Comparison of ENCODE assay signal across 9 mouse cellular contexts in genomic region chr13:21722993-21723836, GRCm38 (mm10). TPM values are rescaled to one million over a fixed set of nuclear protein-coding genes. Genes with fewer than 3 reads are reported as not detected.
DNase-seq lines count a peak whose midpoint lies in the region; ATAC-seq and TF ChIP-seq lines count a peak whose summit lies in the region.
"Had no signal": no experiment of that assay in that cellular context is flagged by ENCODE, and none has a peak within 500 bp of the region (broad histone marks: within the 10 kb centered on the region; RNA-seq: fewer than 3 reads in every experiment).

No protein-coding gene starts in this region.

- no peak overlapping the region for H3K4me3 ChIP-seq in heart, embryonic 15.5 days
- no peak overlapping the region for H3K4me3 ChIP-seq in ES-Bruce4 (ENCODE audit: low read depth, low read length)
- H3K4me3 ChIP-seq in midbrain, embryonic 14.5 days (replicated peaks; ENCODE audit: low read depth, low read length): no peak overlapping the region

- no peak for TF ChIP-seq POLR2A in ES-Bruce4 (IDR thresholded peaks at IDR 0.05; ENCODE audit: insufficient read depth, low read length)

- intact Hi-C loops in left cerebral cortex, postnatal 14 days (cut with DNase I): no loop called here

- DNase-seq in heart, adult 9 months (ENCODE audit: low spot score in 2 of 2): no peak
- DNase-seq in forelimb bud, embryonic 11.5 days (ENCODE audit: low read depth, low spot score): peak; percentile 47
- DNase-seq in midbrain, embryonic 14.5 days: no peak
- no peak for DNase-seq in cerebellum, adult 18-20 months
- DNase-seq in left cerebral cortex, postnatal 14 days (ENCODE audit: low spot score in 2 of 2): no peak
- DNase-seq in urinary bladder, adult 2 months (ENCODE audit: low spot score): no peak
- DNase-seq: cerebellum, postnatal 36 days had no signal

- H3K9me3 ChIP-seq in heart, embryonic 15.5 days (replicated peaks): no peaks in the 10 kb centered on the region
- no peaks in the 10 kb centered on the region for H3K9me3 ChIP-seq in ES-Bruce4 (replicated peaks; ENCODE audit: control insufficient read depth, insufficient read depth, low read length, poor library complexity, severe bottlenecking)
- no peaks in the 10 kb centered on the region for H3K9me3 ChIP-seq in midbrain, embryonic 14.5 days (ENCODE audit: control insufficient read depth, low read length)

- peak; percentile 11 for TF ChIP-seq CTCF in ES-Bruce4 (IDR thresholded peaks at IDR 0.05; ENCODE audit: low read depth, low read length)

- no peaks in the 10 kb centered on the region for H3K27me3 ChIP-seq in heart, embryonic 15.5 days
- no peaks in the 10 kb centered on the region for H3K27me3 ChIP-seq in ES-Bruce4 (ENCODE audit: control insufficient read depth, insufficient read depth, low read length, poor library complexity, severe bottlenecking)
- H3K27me3 ChIP-seq in midbrain, embryonic 14.5 days (ENCODE audit: control insufficient read depth, insufficient read depth, low read length): no peaks in the 10 kb centered on the region

- peak overlapping the region; percentile 76; the same call in 1 of the 2 replicates for H3K4me2 ChIP-seq in heart, embryonic 15.5 days
- H3K4me2 ChIP-seq in midbrain, embryonic 14.5 days (ENCODE audit: low read length): peak overlapping the region; percentile 64; the same call in 1 of the 2 replicates

- no peak for ATAC-seq in heart, embryonic 15.5 days (replicated peaks; ENCODE audit: insufficient number of reproducible peaks, insufficient read depth, low FRiP score, low read depth)
- ATAC-seq in midbrain, embryonic 14.5 days (ENCODE audit: low FRiP score, low TSS enrichment): no peak

- H3K9ac ChIP-seq in heart, embryonic 15.5 days: no peak overlapping the region
- peak overlapping the region; percentile 96 for H3K9ac ChIP-seq in ES-Bruce4 (ENCODE audit: low read depth, poor library complexity, severe bottlenecking)
- no peak overlapping the region for H3K9ac ChIP-seq in midbrain, embryonic 14.5 days (replicated peaks; ENCODE audit: low read length)

- H3K27ac ChIP-seq in heart, embryonic 15.5 days: peak overlapping the region; percentile 88; the same call in 1 of the 2 replicates
- peak overlapping the region; percentile 98 for H3K27ac ChIP-seq in ES-Bruce4 (ENCODE audit: insufficient read depth, low read length)
- no peak overlapping the region for H3K27ac ChIP-seq in midbrain, embryonic 14.5 days (replicated peaks; ENCODE audit: low read depth, low read length)

- no peak for TF ChIP-seq EP300 in ES-Bruce4 (IDR thresholded peaks at IDR 0.05; ENCODE audit: insufficient read depth, low read depth, low read length)

- peaks cover 17% of the 10 kb centered on the region for H3K4me1 ChIP-seq in heart, embryonic 15.5 days (replicated peaks)
- H3K4me1 ChIP-seq in ES-Bruce4 (ENCODE audit: control insufficient read depth, insufficient read depth, low read length): no peaks in the 10 kb centered on the region
- H3K4me1 ChIP-seq in midbrain, embryonic 14.5 days (ENCODE audit: control insufficient read depth, insufficient read depth, low read length): peaks cover 26% of the 10 kb centered on the region

- WGBS in heart, embryonic 15.5 days: 47% methylated on average over 5 of the region's 5 CpGs
- 22% methylated on average over 5 of the region's 5 CpGs for WGBS in midbrain, embryonic 14.5 days

- H3K36me3 ChIP-seq in heart, embryonic 15.5 days: no peaks in the 10 kb centered on the region
- no peaks in the 10 kb centered on the region for H3K36me3 ChIP-seq in ES-Bruce4 (ENCODE audit: control insufficient read depth, insufficient read depth, low read length, poor library complexity, severe bottlenecking)
- no peaks in the 10 kb centered on the region for H3K36me3 ChIP-seq in midbrain, embryonic 14.5 days (ENCODE audit: control insufficient read depth, insufficient read depth, low read length)

RNA-seq across cellular contexts. Expression of gene Hist1h2bm, which starts 1.4 kb away (rescaled TPM):
- polyA plus RNA-seq in heart, embryonic 15.5 days (2015; fragmentation: Nextera tagmentation; extraction: Ambion mirVana): 1.3 and 2.3 TPM in 2 replicates
- 14.2 and 21.7 TPM in 2 replicates for polyA plus RNA-seq in ES-Bruce4 (2011; ENCODE audit: insufficient read depth, insufficient read length, low read depth, missing spikeins)
- 1.1 and 1.4 TPM in 2 replicates for polyA plus RNA-seq in midbrain, embryonic 14.5 days (2014; fragmentation: Nextera tagmentation; extraction: Ambion mirVana)
- 1 to 10 TPM; 4.9 to 7.8 TPM for total RNA-seq in left cerebral cortex, postnatal 14 days (2021)
- polyA plus RNA-seq in urinary bladder, adult 2 months (2012; rRNA removed): 0.25 TPM in 1 of 2 replicates, not detected in the other

RNA-seq across cellular contexts. Expression of gene Hist1h3h, which starts 5.8 kb away (rescaled TPM):
- 1.5 and 5.4 TPM in 2 replicates for polyA plus RNA-seq in heart, embryonic 15.5 days (2015; fragmentation: Nextera tagmentation; extraction: Ambion mirVana)
- polyA plus RNA-seq in ES-Bruce4 (2011; ENCODE audit: insufficient read depth, insufficient read length, low read depth, missing spikeins): 25.3 and 31.8 TPM in 2 replicates
- polyA plus RNA-seq in midbrain, embryonic 14.5 days (2014; fragmentation: Nextera tagmentation; extraction: Ambion mirVana): 2.9 and 6.0 TPM in 2 replicates
- total RNA-seq in left cerebral cortex, postnatal 14 days (2021): 10 to 100 TPM; 46.6 to 56.8 TPM
- not detected in 2 replicates for polyA plus RNA-seq in urinary bladder, adult 2 months (2012; rRNA removed)

RNA-seq across cellular contexts. Expression of gene Hist1h2ai, which starts 7.0 kb away (rescaled TPM):
- polyA plus RNA-seq in heart, embryonic 15.5 days (2015; fragmentation: Nextera tagmentation; extraction: Ambion mirVana): 9.9 and 11.4 TPM in 2 replicates
- polyA plus RNA-seq in ES-Bruce4 (2011; ENCODE audit: insufficient read depth, insufficient read length, low read depth, missing spikeins): 3.6 TPM in 1 of 2 replicates, not detected in the other
- 13.6 and 22.1 TPM in 2 replicates for polyA plus RNA-seq in midbrain, embryonic 14.5 days (2014; fragmentation: Nextera tagmentation; extraction: Ambion mirVana)
- 10 to 100 TPM; 17.2 to 25.6 TPM for total RNA-seq in left cerebral cortex, postnatal 14 days (2021)
- not detected in 2 replicates for polyA plus RNA-seq in urinary bladder, adult 2 months (2012; rRNA removed)

RNA-seq across cellular contexts. Expression of gene Hist1h2bl, which starts 7.3 kb away (rescaled TPM):
- 0.47 and 1.3 TPM in 2 replicates for polyA plus RNA-seq in heart, embryonic 15.5 days (2015; fragmentation: Nextera tagmentation; extraction: Ambion mirVana)
- polyA plus RNA-seq in ES-Bruce4 (2011; ENCODE audit: insufficient read depth, insufficient read length, low read depth, missing spikeins): 25.5 and 27.2 TPM in 2 replicates
- 1.2 TPM in 1 of 2 replicates, not detected in the other for polyA plus RNA-seq in midbrain, embryonic 14.5 days (2014; fragmentation: Nextera tagmentation; extraction: Ambion mirVana)
- 10 to 100 TPM; 37.3 to 37.9 TPM for total RNA-seq in left cerebral cortex, postnatal 14 days (2021)
- 0.91 TPM in 1 of 2 replicates, not detected in the other for polyA plus RNA-seq in urinary bladder, adult 2 months (2012; rRNA removed)

RNA-seq across cellular contexts. Expression of gene Hist1h4j, which starts 11.6 kb away (rescaled TPM):
- 0.66 and 0.67 TPM in 2 replicates for polyA plus RNA-seq in heart, embryonic 15.5 days (2015; fragmentation: Nextera tagmentation; extraction: Ambion mirVana)
- 8.2 and 13.4 TPM in 2 replicates for polyA plus RNA-seq in ES-Bruce4 (2011; ENCODE audit: insufficient read depth, insufficient read length, low read depth, missing spikeins)
- polyA plus RNA-seq in midbrain, embryonic 14.5 days (2014; fragmentation: Nextera tagmentation; extraction: Ambion mirVana): 0.66 TPM in 2 replicates
- total RNA-seq in left cerebral cortex, postnatal 14 days (2021): 10 to 100 TPM; 15.4 to 16.2 TPM
- 1.2 and 1.7 TPM in 2 replicates for polyA plus RNA-seq in urinary bladder, adult 2 months (2012; rRNA removed)
